In genomic region chr17:31728968-31729501, GRCm38 (mm10) we compare ENCODE assay signal across 7 mouse cellular contexts. TPM values are rescaled to one million over a fixed set of nuclear protein-coding genes. Genes with fewer than 3 reads are reported as not detected.
DNase-seq lines count a peak whose midpoint lies in the region; ATAC-seq and TF ChIP-seq lines count a peak whose summit lies in the region.

No protein-coding gene starts in this region.

- peak; percentile 52; the same call in 1 of the 2 replicates for TF ChIP-seq CTCF in midbrain, postnatal 0 days (IDR thresholded peaks at IDR 0.05)

- H3K4me1 ChIP-seq in midbrain, postnatal 0 days (ENCODE audit: insufficient read depth, low read length), result 0 out of 2 replicates have a peak, but pooled peaks cover 3% of the 10 kb centered on the region

- intact Hi-C loops in heart, postnatal 10 days (cut with DNase I), result loop anchor here (1.0 kb wide), 1 partner anchor 127 kb away; no protein-coding TSS in a partner anchor

- no peak overlapping the region for H3K4me2 ChIP-seq in midbrain, postnatal 0 days (ENCODE audit: low read depth, low read length, poor library complexity, severe bottlenecking)

- no peak overlapping the region for H3K27ac ChIP-seq in midbrain, postnatal 0 days (ENCODE audit: low read depth, low read length)

- no peaks in the 10 kb centered on the region for H3K36me3 ChIP-seq in midbrain, postnatal 0 days (ENCODE audit: insufficient read depth, low read length)

- no peak overlapping the region for H3K9ac ChIP-seq in midbrain, postnatal 0 days (replicated peaks; ENCODE audit: low read length, poor library complexity, severe bottlenecking)

- no peaks in the 10 kb centered on the region for H3K9me3 ChIP-seq in midbrain, postnatal 0 days (ENCODE audit: low read length)

- no peak overlapping the region for H3K4me3 ChIP-seq in midbrain, postnatal 0 days (ENCODE audit: low read depth, low read length)

- peak; percentile 42 to 49 for DNase-seq in right cerebral cortex, postnatal 10 days (ENCODE audit: low spot score in 2 of 2)
- DNase-seq in right cerebral cortex, postnatal 36 days (ENCODE audit: low spot score in 2 of 2), result no peak
- peak; percentile 31 for DNase-seq in embryo, embryonic 10 days (ENCODE audit: low spot score)
- DNase-seq in heart, postnatal 10 days, result peak; percentile 78 to 79
- peak; percentile 85 for DNase-seq in kidney, postnatal 14 days
- peak; percentile 78 for DNase-seq in midbrain, postnatal 0 days (ENCODE audit: low spot score)
- DNase-seq in thymus, postnatal 4 days, result no peak

- 0 out of 2 replicates have a peak, but pooled peaks have one; percentile 13 for ATAC-seq in midbrain, postnatal 0 days (ENCODE audit: low FRiP score)

- 73% methylated on average over 7 of the region's 7 CpGs for WGBS in midbrain, postnatal 0 days

- H3K27me3 ChIP-seq in midbrain, postnatal 0 days (ENCODE audit: insufficient read depth, low read length), result no peaks in the 10 kb centered on the region

RNA-seq across cellular contexts. Expression of gene Cryaa, which starts 51.4 kb away (rescaled TPM):
- not detected for total RNA-seq in heart, postnatal 10 days (2021)
- total RNA-seq in midbrain, postnatal 0 days (2014; rRNA removed), result 1.6 and 1.9 TPM in 2 replicates
- 0.37 and 0.39 TPM in 2 replicates for polyA plus RNA-seq in midbrain, postnatal 0 days (2015; fragmentation: Nextera tagmentation; extraction: Ambion mirVana)

Comparison
In these comparisons a context has a peak if more than half of its experiments do, and no peak if none do; other contexts are left out.
1. DNase-seq: peak in right cerebral cortex, postnatal 10 days (2 of 2), embryo, embryonic 10 days (single experiment), heart, postnatal 10 days (2 of 2), kidney, postnatal 14 days (single experiment) and midbrain, postnatal 0 days (single experiment); none in right cerebral cortex, postnatal 36 days (0 of 2) and thymus, postnatal 4 days (single experiment).